Mouse (Mus musculus): ENCODE measurements around the gene Dcun1d2. TPM values are rescaled to one million over a fixed set of nuclear protein-coding genes. Genes with fewer than 3 reads are reported as not detected.

The Dcun1d2 gene
- polyA plus RNA-seq, 1 experiment from 2014 or later: 29.4 TPM

Other genes with a start within 250 kb of the Dcun1d2 start
- gene Proz, start 227.2 kb downstream of the Dcun1d2 start, polyA plus RNA-seq (2015; fragmentation: Nextera tagmentation; extraction: Ambion mirVana): 0.13 and 0.29 TPM in 2 replicates
- gene Pcid2, start 182.7 kb downstream of the Dcun1d2 start, polyA plus RNA-seq (2015; fragmentation: Nextera tagmentation; extraction: Ambion mirVana): 37.4 and 41.9 TPM in 2 replicates
- gene Cul4a, start 182.5 kb downstream of the Dcun1d2 start, polyA plus RNA-seq (2015; fragmentation: Nextera tagmentation; extraction: Ambion mirVana): 104 and 106 TPM in 2 replicates
- gene Lamp1, start 129.0 kb downstream of the Dcun1d2 start, polyA plus RNA-seq (2015; fragmentation: Nextera tagmentation; extraction: Ambion mirVana): 334 and 345 TPM in 2 replicates
- 15.4 and 16.1 TPM in 2 replicates for gene Grtp1, start 87.5 kb downstream of the Dcun1d2 start, polyA plus RNA-seq (2015; fragmentation: Nextera tagmentation; extraction: Ambion mirVana)
- gene Adprhl1, start 34.0 kb downstream of the Dcun1d2 start, polyA plus RNA-seq (2015; fragmentation: Nextera tagmentation; extraction: Ambion mirVana): 4.4 and 6.1 TPM in 2 replicates
- gene Tmco3, start 59 bp upstream of the Dcun1d2 start, polyA plus RNA-seq (2015; fragmentation: Nextera tagmentation; extraction: Ambion mirVana): 44.8 and 52.4 TPM in 2 replicates
- 153 and 154 TPM in 2 replicates for gene Tfdp1, start 50.6 kb upstream of the Dcun1d2 start, polyA plus RNA-seq (2015; fragmentation: Nextera tagmentation; extraction: Ambion mirVana)
- not detected in 2 replicates for gene Atp4b, start 108.7 kb upstream of the Dcun1d2 start, polyA plus RNA-seq (2015; fragmentation: Nextera tagmentation; extraction: Ambion mirVana)
- 0.04 TPM in 1 of 2 replicates, not detected in the other for gene Grk1, start 117.0 kb upstream of the Dcun1d2 start, polyA plus RNA-seq (2015; fragmentation: Nextera tagmentation; extraction: Ambion mirVana)
- 0.72 and 0.85 TPM in 2 replicates for gene Tmem255b, start 147.1 kb upstream of the Dcun1d2 start, polyA plus RNA-seq (2015; fragmentation: Nextera tagmentation; extraction: Ambion mirVana)
- 51.4 and 61.1 TPM in 2 replicates for gene Gas6, start 206.4 kb upstream of the Dcun1d2 start, polyA plus RNA-seq (2015; fragmentation: Nextera tagmentation; extraction: Ambion mirVana)